Mouse (Mus musculus) forebrain, embryonic 16.5 days (tissue): ENCODE results near the gene Emc8. TPM values are rescaled to one million over a fixed set of nuclear protein-coding genes. Genes with fewer than 3 reads are reported as not detected.
"Not testable (repeated sequence)": the region's sequence is repeated elsewhere in the genome, so short reads cannot be mapped to it uniquely, and the experiment has no call there.

Source experiments
- ATAC-seq: fragments of 200-750 bp; cut with Nextera tagmentation; 2 replicates; pipeline ENCODE4 v1.8.0; 2017; ENCODE audit warnings: mild to moderate bottlenecking, moderate library complexity
- H3K27ac ChIP-seq: fragments of 300-500 bp; sonication (generic); 2 replicates; pipeline ENCODE4 v1.5.1; 2014; ENCODE audit warnings: low read length, control low read depth
- H3K27me3 ChIP-seq: fragments of 300-500 bp; sonication (generic); replicated peaks from 2 replicates; pipeline ENCODE4 v1.6.1; 2014; ENCODE audit warnings: low read length; ENCODE audit not compliant: control insufficient read depth, insufficient read depth
- H3K36me3 ChIP-seq: fragments of 300-500 bp; sonication (generic); 2 replicates; pipeline ENCODE4 v1.6.1; 2014; ENCODE audit not compliant: control insufficient read depth, insufficient read depth
- H3K4me1 ChIP-seq: fragments of 300-500 bp; sonication (generic); replicated peaks from 2 replicates; pipeline ENCODE4 v1.6.1; 2014; ENCODE audit warnings: low read length; ENCODE audit not compliant: control insufficient read depth, insufficient read depth
- H3K4me2 ChIP-seq: fragments of 300-500 bp; sonication (generic); 2 replicates; pipeline ENCODE4 v1.6.1; 2014; ENCODE audit warnings: mild to moderate bottlenecking, low read length, control low read depth
- H3K4me3 ChIP-seq: fragments of 300-500 bp; sonication (generic); replicated peaks from 2 replicates; pipeline ENCODE4 v1.5.1; 2014; ENCODE audit warnings: mild to moderate bottlenecking, low read length, control low read depth
- H3K9ac ChIP-seq: fragments of 300-500 bp; sonication (generic); replicated peaks from 2 replicates; pipeline ENCODE4 v1.6.1; 2014; ENCODE audit warnings: low read depth, low read length, control low read depth
- H3K9me3 ChIP-seq: fragments of 300-500 bp; sonication (generic); 2 replicates; pipeline ENCODE4 v1.6.1; 2016; ENCODE audit warnings: low read length; ENCODE audit not compliant: control insufficient read depth
- whole genome bisulfite sequencing: fragments of 180-500 bp; shearing (Covaris S2); extraction: QIAGEN DNeasy Blood & Tissue Kit; methylation state at CpG from one replicate; pipeline ENCODE4 v1.1.7; 2014; 5-methylcytosine and 5-hydroxymethylcytosine counted together
- polyA plus RNA-seq: library from polyadenylated mRNA; unstranded; fragments of >200 nt; fragmentation: Nextera tagmentation; extraction: Ambion mirVana; gene quantifications from 2 replicates; pipeline ENCODE4 v1.2.1, GENCODE M21; 2015

Gene Emc8
- polyA plus RNA-seq, 1 experiment from 2014 or later, result 148 TPM

DNA sequence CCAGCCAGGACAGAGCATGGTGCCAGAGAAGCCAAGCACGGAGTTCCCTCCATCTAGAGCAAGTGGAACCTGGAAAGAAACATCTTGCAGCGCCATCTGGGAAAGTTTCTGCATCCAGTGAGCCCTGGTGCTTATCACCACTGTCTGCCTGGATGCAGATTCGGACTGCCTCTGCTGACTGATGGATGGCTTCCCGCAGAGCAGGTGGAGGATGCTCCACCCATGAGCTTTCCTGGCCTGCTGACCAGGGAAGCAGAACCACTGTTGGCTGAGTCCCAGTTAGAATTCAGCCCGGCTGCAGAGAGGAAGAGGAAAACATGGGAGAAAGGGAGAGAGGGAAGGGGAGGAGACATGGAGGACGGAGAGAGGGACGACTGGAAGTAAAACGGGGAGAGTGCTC lies 19.4 kb upstream of the Emc8 start:
- Histone ChIP-seq H3K27me3 (no peaks in the 10 kb centered on the region), H3K36me3 (no peaks in the 10 kb centered on the region), H3K4me2 (no peak overlapping the region), H3K4me3 (no peak overlapping the region), H3K9ac (no peak overlapping the region), H3K27ac (no peak overlapping the region), H3K9me3 (no peaks in the 10 kb centered on the region), H3K4me1 (no peaks in the 10 kb centered on the region)
- no peak for ATAC-seq
- 87% methylated on average over 8 of the region's 8 CpGs for WGBS

DNA sequence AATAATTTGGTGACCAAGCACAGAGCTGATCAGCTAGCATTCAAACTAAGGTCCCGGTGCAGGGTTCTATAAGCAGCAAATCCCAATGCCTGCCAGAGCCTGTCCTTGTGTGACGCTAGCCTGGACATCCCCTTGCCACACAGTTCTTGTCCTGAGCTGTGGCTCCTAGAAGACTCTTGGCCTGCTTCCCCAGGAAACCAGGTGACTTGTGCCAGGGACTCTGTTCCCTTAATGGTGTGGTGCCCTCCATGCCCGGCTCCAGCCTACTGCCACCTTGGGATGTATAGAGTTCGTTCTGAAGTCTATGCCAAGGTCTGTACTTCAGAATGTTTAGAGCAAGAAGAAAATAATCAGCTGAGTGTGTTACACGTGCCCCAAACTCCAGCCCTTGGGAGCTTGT lies 18.2 kb upstream of the Emc8 start:
- no peak for ATAC-seq
- 86% methylated on average over 5 of the region's 5 CpGs for WGBS
- H3K4me3 ChIP-seq, result no peak overlapping the region

DNA sequence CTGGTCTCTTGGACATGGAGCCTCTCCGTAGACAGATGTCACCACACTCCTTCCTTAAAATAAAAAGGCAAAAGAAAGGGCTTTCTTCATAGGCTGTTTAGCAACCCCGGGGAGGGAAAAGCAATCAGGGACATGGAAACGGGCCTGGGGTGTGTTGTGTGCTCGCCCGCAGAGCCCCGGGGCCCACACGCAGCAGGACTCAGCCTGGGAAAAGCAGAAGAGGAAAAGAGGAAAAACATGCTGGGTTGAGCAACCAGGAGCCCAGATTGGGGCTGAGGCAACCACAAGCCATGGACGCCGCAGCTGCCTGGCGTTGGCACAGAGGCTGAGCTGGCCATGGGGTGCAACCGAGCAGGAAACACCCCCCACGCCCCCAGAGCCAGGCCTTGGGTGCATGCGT lies 17.7 kb upstream of the Emc8 start:
- H3K4me3 ChIP-seq, result no peak overlapping the region
- no peak overlapping the region for H3K4me2 ChIP-seq
- no peaks in the 10 kb centered on the region for H3K4me1 ChIP-seq
- no peak overlapping the region for H3K27ac ChIP-seq
- WGBS, result 88% methylated on average over 13 of the region's 13 CpGs
- no peak overlapping the region for H3K9ac ChIP-seq
- no peaks in the 10 kb centered on the region for H3K27me3 ChIP-seq
- ATAC-seq, result no peak
- no peaks in the 10 kb centered on the region for H3K36me3 ChIP-seq
- H3K9me3 ChIP-seq, result no peaks in the 10 kb centered on the region

More for the DNA sequence above, 18.2 kb upstream of the Emc8 start:
- no peaks in the 10 kb centered on the region for H3K27me3 ChIP-seq
- H3K36me3 ChIP-seq, result no peaks in the 10 kb centered on the region
- no peak overlapping the region for H3K27ac ChIP-seq
- H3K4me1 ChIP-seq, result no peaks in the 10 kb centered on the region
- no peak overlapping the region for H3K4me2 ChIP-seq
- H3K9ac ChIP-seq, result no peak overlapping the region
- H3K9me3 ChIP-seq, result no peaks in the 10 kb centered on the region

DNA sequence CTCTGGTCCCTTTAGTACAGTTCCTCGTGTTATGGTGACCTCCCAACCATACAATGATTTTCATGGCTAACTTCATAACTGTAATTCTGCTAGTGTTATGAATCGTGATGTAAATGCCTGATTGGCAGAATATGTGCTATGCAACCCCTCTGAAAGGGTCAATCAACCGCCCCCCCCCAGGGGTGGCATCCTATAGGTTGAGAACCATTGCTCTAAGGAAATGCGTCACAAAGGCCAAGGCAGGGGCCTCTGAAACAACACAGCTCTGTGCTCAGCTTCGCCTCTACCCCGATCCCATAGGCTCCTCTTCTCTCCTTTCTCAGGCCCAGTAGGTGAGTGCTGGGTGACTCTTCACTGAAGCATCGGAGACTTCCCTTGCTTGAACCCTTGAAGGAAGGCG lies 17.2 kb upstream of the Emc8 start:
- Histone ChIP-seq H3K27ac (no peak overlapping the region), H3K9ac (no peak overlapping the region), H3K4me1 (no peaks in the 10 kb centered on the region), H3K4me2 (no peak overlapping the region), H3K4me3 (no peak overlapping the region), H3K27me3 (no peaks in the 10 kb centered on the region), H3K36me3 (no peaks in the 10 kb centered on the region), H3K9me3 (no peaks in the 10 kb centered on the region)
- ATAC-seq, result no peak
- WGBS, result 82% methylated on average over 8 of the region's 8 CpGs

DNA sequence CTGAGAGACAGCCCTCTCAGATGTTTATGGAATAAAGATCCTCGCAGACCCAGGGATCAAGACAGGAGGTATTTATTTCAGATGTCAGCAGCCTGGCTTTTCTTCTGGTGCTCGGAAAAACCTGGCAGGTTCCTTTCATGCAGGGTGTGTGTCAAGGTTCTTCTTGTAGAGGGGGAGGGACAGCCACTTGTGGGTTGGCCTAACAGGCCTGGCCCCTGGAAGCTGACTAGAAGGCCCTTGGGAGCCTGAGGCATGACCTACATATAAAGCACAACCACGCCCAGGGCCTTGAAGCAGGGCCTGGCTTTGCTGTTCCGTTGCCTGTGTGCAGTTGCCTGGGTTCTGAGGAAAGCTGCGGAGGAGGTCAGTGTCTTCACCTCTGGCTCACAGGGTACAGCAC lies 16.7 kb upstream of the Emc8 start:
- no peak for ATAC-seq
- Histone ChIP-seq H3K9ac (no peak overlapping the region), H3K27me3 (no peaks in the 10 kb centered on the region), H3K36me3 (no peaks in the 10 kb centered on the region), H3K4me2 (no peak overlapping the region), H3K9me3 (no peaks in the 10 kb centered on the region), H3K4me1 (no peaks in the 10 kb centered on the region), H3K4me3 (no peak overlapping the region), H3K27ac (no peak overlapping the region)
- 78% methylated on average over 5 of the region's 5 CpGs for WGBS

DNA sequence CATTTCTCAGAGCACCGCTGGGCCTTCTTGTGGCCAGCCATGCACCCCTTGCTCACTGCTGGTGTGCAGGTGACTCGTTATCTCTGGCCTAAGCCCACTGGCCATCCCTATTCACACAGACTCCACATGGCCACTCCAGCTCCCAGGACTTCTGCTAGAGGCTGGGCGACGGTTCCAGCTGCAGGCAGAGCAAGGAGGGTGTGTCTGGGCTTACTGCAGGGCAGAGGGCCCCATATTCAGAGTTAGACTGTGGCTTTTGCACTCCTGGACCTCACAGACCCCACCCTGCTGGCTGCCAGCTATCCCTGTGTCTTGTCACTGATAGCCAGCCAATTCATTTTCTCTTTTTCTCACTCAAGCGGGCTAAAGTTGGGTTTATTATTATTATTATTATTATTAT lies 15.7 kb upstream of the Emc8 start:
- no peak overlapping the region for H3K4me3 ChIP-seq
- no peaks in the 10 kb centered on the region for H3K4me1 ChIP-seq
- H3K9me3 ChIP-seq, result no peaks in the 10 kb centered on the region
- H3K27ac ChIP-seq, result no peak overlapping the region
- no peak for ATAC-seq
- no peaks in the 10 kb centered on the region for H3K27me3 ChIP-seq
- 52% methylated on average over 5 of the region's 5 CpGs for WGBS
- no peak overlapping the region for H3K9ac ChIP-seq
- H3K4me2 ChIP-seq, result no peak overlapping the region
- H3K36me3 ChIP-seq, result no peaks in the 10 kb centered on the region

DNA sequence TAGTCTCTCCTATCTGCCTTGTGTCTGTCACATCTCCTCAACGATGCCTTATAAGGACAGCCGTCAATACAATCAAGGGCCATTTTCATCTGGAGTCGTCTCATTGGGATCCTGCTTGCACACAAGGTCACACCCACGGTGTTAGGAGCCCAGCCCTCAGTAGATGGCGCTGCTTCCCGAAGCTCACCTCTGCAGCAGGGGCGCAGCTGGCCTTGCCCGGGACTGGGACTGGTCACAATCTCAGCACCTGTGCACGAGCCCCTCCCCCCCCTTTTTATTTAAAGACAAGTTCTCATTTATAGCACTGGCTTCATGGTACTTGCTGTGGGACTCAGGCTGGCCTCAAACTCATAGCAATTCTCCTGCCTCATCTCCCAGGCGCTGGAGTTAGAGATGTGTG lies 15.2 kb upstream of the Emc8 start:
- no peaks in the 10 kb centered on the region for H3K27me3 ChIP-seq
- H3K4me1 ChIP-seq, result no peaks in the 10 kb centered on the region
- H3K4me3 ChIP-seq, result no peak overlapping the region
- H3K36me3 ChIP-seq, result no peaks in the 10 kb centered on the region
- H3K9ac ChIP-seq, result no peak overlapping the region
- no peak overlapping the region for H3K27ac ChIP-seq
- ATAC-seq, result no peak
- no peaks in the 10 kb centered on the region for H3K9me3 ChIP-seq
- WGBS, result 13% methylated on average over 10 of the region's 10 CpGs
- H3K4me2 ChIP-seq, result no peak overlapping the region

DNA sequence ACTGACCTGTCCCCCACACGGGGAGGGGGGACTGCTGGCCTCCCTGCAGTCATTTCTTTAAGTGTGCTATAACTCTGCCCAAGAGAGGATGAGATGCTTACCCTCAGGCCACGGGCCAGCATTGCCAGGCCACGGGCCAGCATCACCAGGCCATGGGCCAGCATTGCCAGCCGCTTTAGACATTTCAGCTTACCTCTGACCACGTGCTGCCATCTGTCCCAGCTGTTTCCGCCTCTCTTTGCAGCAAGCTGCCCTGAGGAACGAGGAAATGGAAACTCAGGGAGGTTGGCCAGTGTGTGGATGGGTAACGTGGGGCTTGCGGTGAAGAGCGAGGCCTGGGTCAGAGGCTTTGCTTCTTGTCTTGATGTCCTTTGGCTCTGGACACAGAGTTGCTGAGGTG lies 12.7 kb upstream of the Emc8 start:
- H3K9ac ChIP-seq, result no peak overlapping the region
- H3K27ac ChIP-seq, result no peak overlapping the region
- H3K9me3 ChIP-seq, result no peaks in the 10 kb centered on the region
- H3K27me3 ChIP-seq, result no peaks in the 10 kb centered on the region
- H3K4me2 ChIP-seq, result no peak overlapping the region
- ATAC-seq, result no peak
- WGBS, result 84% methylated on average over 10 of the region's 10 CpGs
- no peaks in the 10 kb centered on the region for H3K36me3 ChIP-seq
- H3K4me1 ChIP-seq, result no peaks in the 10 kb centered on the region
- H3K4me3 ChIP-seq, result no peak overlapping the region

DNA sequence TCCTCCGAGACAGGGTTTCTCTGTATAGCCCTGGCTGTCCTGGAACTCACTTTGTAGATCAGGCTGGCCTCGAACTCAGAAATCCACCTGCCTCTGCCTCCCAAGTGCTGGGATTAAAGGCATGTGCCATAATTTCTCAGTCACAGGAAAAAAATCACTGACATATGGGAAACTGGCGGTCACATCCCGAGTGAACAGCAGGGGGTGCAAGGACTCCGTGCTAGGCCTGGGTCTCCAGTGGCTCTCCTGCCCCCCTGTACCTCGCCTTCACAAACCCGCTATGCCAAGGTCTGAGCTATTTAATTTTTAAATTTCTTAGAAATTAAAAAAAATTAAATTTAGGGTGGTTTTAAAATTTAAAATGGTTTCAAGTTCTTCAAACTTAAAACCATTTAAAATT lies 12.0 kb upstream of the Emc8 start:
- H3K9me3 ChIP-seq, H3K9ac ChIP-seq, H3K4me3 ChIP-seq, H3K4me1 ChIP-seq, H3K4me2 ChIP-seq, H3K27ac ChIP-seq, ATAC-seq, H3K36me3 ChIP-seq, H3K27me3 ChIP-seq: not testable (repeated sequence)
- 59% methylated on average over 6 of the region's 7 CpGs for WGBS

DNA sequence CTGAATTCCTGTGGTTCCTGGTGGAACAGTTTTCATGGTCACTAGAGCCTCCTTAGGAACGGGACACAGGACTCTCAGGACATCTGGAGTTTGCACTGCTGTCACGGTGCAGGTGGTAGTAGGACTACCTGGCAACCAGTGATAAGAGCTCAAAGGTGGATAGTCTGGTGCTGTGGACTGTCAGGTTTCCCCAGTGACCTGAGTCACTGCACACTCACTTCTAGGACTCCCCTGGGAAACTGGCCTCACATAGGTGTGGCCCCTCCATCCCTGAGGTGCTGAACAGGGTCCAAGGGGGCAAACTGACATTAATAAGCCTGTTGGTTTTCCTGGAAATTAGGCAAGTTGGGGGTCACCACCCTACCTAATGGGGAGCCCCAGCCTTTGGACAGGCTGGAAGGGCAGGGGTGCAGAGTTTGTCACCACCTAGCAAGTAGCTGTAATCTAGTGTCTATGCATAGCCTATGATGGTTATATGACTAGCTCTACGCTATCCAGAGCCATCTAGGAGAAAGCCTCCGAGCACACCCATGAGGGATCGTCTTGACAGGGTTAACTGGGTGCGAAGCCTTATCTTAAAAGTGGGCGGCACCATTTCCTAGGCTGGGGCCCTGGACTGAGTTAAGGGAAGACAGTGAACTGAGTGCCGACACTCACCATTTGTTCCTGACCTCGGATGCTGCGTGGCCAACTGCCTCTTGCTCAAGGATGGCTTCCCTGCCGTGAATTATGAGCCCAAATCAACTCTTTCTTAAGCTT lies 11.4 kb upstream of the Emc8 start:
- Histone ChIP-seq H3K4me3 (no peak overlapping the region), H3K36me3 (no peaks in the 10 kb centered on the region), H3K4me2 (no peak overlapping the region), H3K9me3 (no peaks in the 10 kb centered on the region), H3K27me3 (no peaks in the 10 kb centered on the region), H3K4me1 (no peaks in the 10 kb centered on the region), H3K27ac (no peak overlapping the region), H3K9ac (no peak overlapping the region)
- ATAC-seq, result no peak
- 80% methylated on average over 11 of the region's 11 CpGs for WGBS
